Mouse (Mus musculus): ENCODE data around the gene Rac1. TPM values are rescaled to one million over a fixed set of nuclear protein-coding genes. Genes with fewer than 3 reads are reported as not detected.

Gene Rac1
- polyA plus RNA-seq, 1 experiment from 2014 or later, result 346 TPM

DNA sequence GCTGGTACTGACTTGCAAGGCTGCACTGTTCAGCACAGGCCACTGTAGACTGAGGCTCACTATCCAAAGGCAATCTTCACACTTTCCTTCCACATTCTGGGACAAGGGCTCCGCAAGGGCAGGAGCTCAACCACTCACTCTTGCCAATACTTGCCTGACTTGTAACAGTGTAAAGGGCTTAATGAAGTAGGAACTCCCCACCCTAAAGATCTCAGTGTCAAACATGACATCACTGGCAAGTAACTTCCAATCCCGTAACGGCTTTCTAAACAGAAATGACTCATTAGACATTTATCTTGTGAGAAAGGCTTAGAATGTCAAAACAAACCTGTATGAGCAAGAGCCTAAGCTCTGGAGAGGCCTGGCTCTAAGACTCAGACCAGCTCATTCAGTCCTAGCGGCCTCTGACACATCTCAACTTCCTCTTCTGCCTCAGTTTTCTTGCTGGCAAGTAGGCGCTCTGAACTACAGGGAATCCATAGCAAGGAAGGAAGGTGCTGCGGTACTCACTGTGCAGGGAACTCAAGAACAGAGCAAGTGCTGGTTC is 9.7 kb downstream of the Rac1 start:
- Histone ChIP-seq H3K27ac (no peak overlapping the region), H3K4me1 (no peaks in the 10 kb centered on the region), H3K27me3 (ENCODE audit: poor library complexity, severe bottlenecking) (no peaks in the 10 kb centered on the region), H3K4me3 (no peak overlapping the region), H3K9me3 (no peaks in the 10 kb centered on the region), H3K36me3 (replicated peaks) (peaks cover 58% of the 10 kb centered on the region)
- DNase-seq (ENCODE audit: extremely low spot score, low spot score), result no peak
- WGBS, result 89% methylated on average over 6 of the region's 6 CpGs

DNA sequence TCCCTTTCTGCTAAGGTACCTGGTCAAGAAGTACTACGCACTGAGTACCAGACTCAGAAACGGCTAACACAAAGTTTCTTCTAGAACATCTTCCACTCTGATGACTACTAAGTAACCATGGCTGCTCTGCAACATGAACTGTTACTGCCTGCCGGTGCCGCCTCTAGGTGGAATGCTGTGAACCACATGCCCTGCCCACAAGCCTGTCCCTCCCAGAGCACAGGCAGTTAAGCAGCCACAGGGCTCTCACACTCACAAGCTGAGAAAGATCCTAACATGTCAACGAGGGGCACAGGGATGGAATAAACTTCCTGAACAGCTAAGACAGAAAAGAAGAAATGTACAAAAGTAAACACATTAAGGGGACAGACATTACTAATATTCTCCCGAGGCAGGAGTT is 10.4 kb downstream of the Rac1 start:
- H3K27ac ChIP-seq, result no peak overlapping the region
- WGBS, result 90% methylated on average over 6 of the region's 6 CpGs
- DNase-seq (ENCODE audit: extremely low spot score, low spot score), result no peak
- no peak overlapping the region for H3K4me3 ChIP-seq
- peaks cover 65% of the 10 kb centered on the region for H3K36me3 ChIP-seq (replicated peaks)
- no peaks in the 10 kb centered on the region for H3K27me3 ChIP-seq (ENCODE audit: poor library complexity, severe bottlenecking)
- no peaks in the 10 kb centered on the region for H3K4me1 ChIP-seq
- no peaks in the 10 kb centered on the region for H3K9me3 ChIP-seq

DNA sequence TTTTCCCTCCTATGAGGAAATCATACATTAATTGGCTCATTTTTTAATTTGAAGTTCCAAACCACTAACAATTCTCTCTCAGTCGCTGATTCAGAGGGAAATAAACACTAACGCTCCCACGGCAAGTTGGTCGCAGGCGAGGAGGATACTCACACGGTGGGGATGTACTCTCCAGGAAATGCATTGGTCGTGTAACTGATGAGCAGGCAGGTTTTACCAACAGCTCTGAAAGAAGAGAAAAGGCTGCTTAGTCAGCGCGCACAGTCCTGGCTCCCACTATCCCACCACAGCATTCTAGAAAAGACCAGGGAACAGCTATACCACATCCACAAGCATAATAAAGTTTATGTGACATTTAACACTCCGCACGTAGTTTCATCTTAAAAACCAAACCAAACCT is 10.8 kb downstream of the Rac1 start:
- WGBS, result 90% methylated on average over 11 of the region's 11 CpGs
- H3K27ac ChIP-seq, result no peak overlapping the region
- no peak overlapping the region for H3K4me3 ChIP-seq
- DNase-seq (ENCODE audit: extremely low spot score, low spot score), result no peak
- H3K36me3 ChIP-seq (replicated peaks), result peaks cover 69% of the 10 kb centered on the region
- no peaks in the 10 kb centered on the region for H3K27me3 ChIP-seq (ENCODE audit: poor library complexity, severe bottlenecking)
- H3K9me3 ChIP-seq, result no peaks in the 10 kb centered on the region
- no peaks in the 10 kb centered on the region for H3K4me1 ChIP-seq

DNA sequence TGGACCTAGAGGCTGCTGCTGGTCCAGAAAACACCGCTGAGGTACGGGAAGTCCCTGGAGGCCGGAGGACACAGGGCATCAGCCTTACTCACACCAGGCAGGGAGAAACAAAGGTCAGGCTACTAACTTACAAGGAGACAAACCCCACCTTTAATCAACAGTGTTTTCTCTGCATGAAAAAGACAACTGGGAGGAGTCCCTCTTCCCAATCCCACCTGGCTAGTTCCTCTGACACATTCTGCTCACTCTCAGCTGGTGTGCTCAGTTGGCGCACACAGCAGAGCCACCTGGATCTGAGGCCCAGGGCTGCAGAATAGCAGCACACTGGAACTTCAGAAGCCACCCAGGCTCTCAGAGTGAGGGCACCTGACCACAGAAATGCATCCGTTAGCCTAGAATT is 13.0 kb downstream of the Rac1 start:
- Histone ChIP-seq H3K4me3 (no peak overlapping the region), H3K4me1 (no peaks in the 10 kb centered on the region), H3K36me3 (replicated peaks) (peaks cover 85% of the 10 kb centered on the region), H3K9me3 (no peaks in the 10 kb centered on the region), H3K27me3 (ENCODE audit: poor library complexity, severe bottlenecking) (no peaks in the 10 kb centered on the region), H3K27ac (no peak overlapping the region)
- DNase-seq (ENCODE audit: extremely low spot score, low spot score), result no peak
- WGBS, result 95% methylated on average over 5 of the region's 5 CpGs

DNA sequence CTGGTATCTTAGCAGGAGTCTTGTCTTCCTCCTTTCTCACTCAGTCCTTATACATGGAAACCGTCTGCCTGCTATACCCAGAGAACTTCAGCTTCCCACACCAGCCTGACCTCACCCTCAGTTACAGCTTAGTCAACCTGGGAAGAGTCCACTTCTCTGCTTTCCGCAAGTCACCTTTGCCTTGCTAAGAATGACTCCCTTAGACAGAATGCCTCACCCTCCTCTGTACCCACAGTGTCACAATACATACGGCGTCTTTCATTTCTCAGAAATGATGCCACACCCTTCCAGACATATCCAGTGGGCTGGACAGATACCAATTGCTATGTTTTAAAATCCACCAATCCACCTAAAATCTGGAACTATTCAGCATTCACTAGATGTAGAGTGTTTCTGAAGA is 15.5 kb downstream of the Rac1 start:
- Histone ChIP-seq H3K27ac (no peak overlapping the region), H3K27me3 (ENCODE audit: poor library complexity, severe bottlenecking) (no peaks in the 10 kb centered on the region), H3K36me3 (replicated peaks) (peaks cover 98% of the 10 kb centered on the region), H3K4me3 (no peak overlapping the region), H3K4me1 (peaks cover 19% of the 10 kb centered on the region), H3K9me3 (no peaks in the 10 kb centered on the region)
- no peak for DNase-seq (ENCODE audit: extremely low spot score, low spot score)
- 96% methylated on average over 4 of the region's 4 CpGs for WGBS

DNA sequence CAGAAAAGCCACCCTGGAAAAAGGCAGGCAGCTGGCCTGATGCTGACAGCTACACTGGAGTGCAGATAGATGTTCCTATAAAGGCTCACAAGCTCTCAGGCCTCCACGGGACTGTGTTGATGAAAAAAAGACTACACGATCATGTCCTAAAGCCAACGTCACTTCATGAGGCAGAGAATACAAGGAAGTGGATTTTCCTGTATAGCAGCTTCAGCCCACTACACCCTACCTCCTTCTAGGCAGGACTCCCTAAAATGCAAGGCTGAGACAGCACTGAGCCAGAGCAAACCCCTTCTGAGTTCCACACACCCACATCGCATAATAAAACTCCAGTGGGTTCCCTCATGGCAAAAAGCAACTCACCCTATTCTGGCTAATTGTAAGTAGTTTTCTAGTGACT is 16.3 kb downstream of the Rac1 start:
- Histone ChIP-seq H3K27ac (no peak overlapping the region), H3K36me3 (replicated peaks) (peaks cover 98% of the 10 kb centered on the region), H3K9me3 (no peaks in the 10 kb centered on the region), H3K27me3 (ENCODE audit: poor library complexity, severe bottlenecking) (no peaks in the 10 kb centered on the region), H3K4me3 (no peak overlapping the region), H3K4me1 (peaks cover 19% of the 10 kb centered on the region)
- no peak for DNase-seq (ENCODE audit: extremely low spot score, low spot score)
- WGBS, result 85% methylated on average over 4 of the region's 4 CpGs

DNA sequence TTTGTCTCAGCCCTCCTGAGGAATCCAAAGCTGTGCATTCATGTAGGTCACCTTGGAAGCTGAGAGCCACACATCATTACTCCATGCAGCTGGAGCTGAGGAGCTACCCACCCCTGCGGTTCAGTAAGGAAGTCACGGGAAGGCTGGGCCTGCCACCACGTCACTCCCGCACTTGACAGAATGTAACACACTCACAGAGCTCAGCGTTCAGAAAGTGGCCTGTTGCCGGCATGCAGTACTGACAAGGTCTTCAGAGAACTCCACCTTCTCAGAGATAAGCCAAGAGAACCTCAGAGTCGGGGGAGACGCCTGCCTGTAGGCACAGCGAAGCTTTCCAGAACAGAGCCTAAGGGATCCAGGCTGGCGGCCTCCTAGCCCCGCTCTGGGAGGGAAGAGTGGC is 18.1 kb downstream of the Rac1 start:
- Histone ChIP-seq H3K36me3 (replicated peaks) (peaks cover 97% of the 10 kb centered on the region), H3K27ac (no peak overlapping the region)

DNA sequence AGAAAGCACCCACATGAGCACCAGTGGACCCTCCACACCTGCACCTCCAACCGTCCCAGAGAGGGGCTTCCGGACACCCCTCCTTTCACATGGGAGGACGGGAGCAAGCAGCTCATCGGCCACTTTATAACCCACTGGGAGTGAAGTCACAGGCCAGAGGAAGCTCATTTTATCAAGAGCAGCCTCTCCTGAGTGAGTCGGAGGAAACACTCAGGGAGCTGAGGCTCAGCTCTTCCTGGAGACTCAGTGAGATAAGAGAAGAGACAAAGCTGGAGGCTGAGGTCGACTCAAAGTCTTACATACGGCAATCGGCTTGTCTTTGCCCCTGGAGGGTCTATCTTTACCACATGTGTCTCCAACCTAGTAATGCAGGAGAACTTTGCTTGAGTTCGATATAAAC is 18.5 kb downstream of the Rac1 start:
- H3K27me3 ChIP-seq (ENCODE audit: poor library complexity, severe bottlenecking), result no peaks in the 10 kb centered on the region
- no peak for DNase-seq (ENCODE audit: extremely low spot score, low spot score)
- H3K27ac ChIP-seq, result no peak overlapping the region
- H3K36me3 ChIP-seq (replicated peaks), result peaks cover 97% of the 10 kb centered on the region
- H3K9me3 ChIP-seq, result no peaks in the 10 kb centered on the region
- 85% methylated on average over 9 of the region's 9 CpGs for WGBS
- H3K4me3 ChIP-seq, result no peak overlapping the region
- peaks cover 19% of the 10 kb centered on the region for H3K4me1 ChIP-seq

More for the DNA sequence above, 18.1 kb downstream of the Rac1 start:
- no peaks in the 10 kb centered on the region for H3K9me3 ChIP-seq
- DNase-seq (ENCODE audit: extremely low spot score, low spot score), result no peak
- no peak overlapping the region for H3K4me3 ChIP-seq
- H3K27me3 ChIP-seq (ENCODE audit: poor library complexity, severe bottlenecking), result no peaks in the 10 kb centered on the region
- H3K4me1 ChIP-seq, result peaks cover 19% of the 10 kb centered on the region
- WGBS, result 90% methylated on average over 11 of the region's 11 CpGs

DNA sequence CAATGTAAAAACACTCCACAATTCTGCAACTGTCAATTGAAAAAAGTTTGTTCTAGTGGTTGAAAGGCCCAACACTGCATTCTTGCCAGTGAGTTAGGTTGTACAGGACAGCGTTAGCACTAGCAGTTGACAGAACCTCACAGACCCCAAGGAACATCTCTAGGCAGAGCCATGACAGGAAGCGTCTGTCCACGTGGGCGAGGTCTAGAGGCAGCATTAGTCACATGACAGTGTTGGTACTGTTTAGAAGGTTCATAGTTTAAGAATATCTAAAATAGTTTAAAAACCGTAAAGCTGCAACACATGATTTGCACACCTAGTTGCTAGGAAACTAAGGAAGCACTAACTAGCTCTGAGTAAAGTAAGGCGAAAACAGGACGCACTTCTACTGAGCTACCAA is 22.3 kb downstream of the Rac1 start:
- DNase-seq (ENCODE audit: extremely low spot score, low spot score), result no peak
- Histone ChIP-seq H3K4me1 (peaks cover 19% of the 10 kb centered on the region), H3K27me3 (ENCODE audit: poor library complexity, severe bottlenecking) (no peaks in the 10 kb centered on the region), H3K36me3 (replicated peaks) (peaks cover 95% of the 10 kb centered on the region), H3K9me3 (no peaks in the 10 kb centered on the region), H3K27ac (no peak overlapping the region), H3K4me3 (no peak overlapping the region)
- WGBS, result 90% methylated on average over 7 of the region's 7 CpGs

DNA sequence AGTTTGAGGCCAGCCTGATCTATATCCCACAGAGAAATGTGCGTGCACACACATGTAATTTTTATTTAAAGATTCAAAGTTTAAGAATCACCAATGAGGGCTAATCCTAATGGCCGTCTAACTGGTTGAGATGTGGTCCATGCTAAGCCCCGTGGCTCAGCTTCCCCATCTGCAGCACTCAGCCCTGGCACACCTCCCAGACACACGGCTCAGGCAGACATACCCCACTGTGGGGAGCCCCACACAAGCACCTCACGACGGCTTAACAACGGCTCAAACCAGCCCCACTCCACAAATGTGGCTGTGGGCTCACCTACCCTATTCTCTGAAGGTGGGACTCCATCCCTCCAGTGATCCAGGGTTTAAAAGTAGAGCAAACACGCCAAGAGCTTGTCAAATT is 22.8 kb downstream of the Rac1 start:
- H3K36me3 ChIP-seq (replicated peaks), result peaks cover 96% of the 10 kb centered on the region
- 96% methylated on average over 8 of the region's 8 CpGs for WGBS

DNA sequence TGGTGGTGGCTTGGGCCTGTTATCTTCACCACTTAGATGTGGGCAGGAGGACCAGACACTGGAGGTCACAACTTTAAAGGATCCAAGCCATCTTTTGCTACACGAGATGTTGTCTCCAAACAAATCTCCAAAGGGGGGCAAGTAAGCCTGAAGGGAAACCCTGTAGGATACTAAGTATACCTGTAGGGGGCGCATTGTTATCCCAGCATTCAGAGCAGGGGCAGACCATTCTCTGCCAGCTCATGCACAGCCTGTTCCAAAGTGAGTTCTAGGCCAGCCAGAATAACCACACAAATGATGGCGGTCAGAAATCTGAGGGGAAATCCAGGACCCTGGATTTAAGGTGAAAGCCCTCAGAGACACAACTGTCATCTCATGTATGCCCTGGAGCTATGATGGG is 23.4 kb downstream of the Rac1 start:
- DNase-seq (ENCODE audit: extremely low spot score, low spot score), result no peak
- WGBS, result 67% methylated on average over 3 of the region's 3 CpGs
- Histone ChIP-seq H3K4me1 (peaks cover 15% of the 10 kb centered on the region), H3K27me3 (ENCODE audit: poor library complexity, severe bottlenecking) (no peaks in the 10 kb centered on the region), H3K36me3 (replicated peaks) (peaks cover 97% of the 10 kb centered on the region), H3K27ac (no peak overlapping the region), H3K9me3 (no peaks in the 10 kb centered on the region), H3K4me3 (no peak overlapping the region)

More for the DNA sequence above, 22.8 kb downstream of the Rac1 start:
- Histone ChIP-seq H3K4me3 (no peak overlapping the region), H3K4me1 (peaks cover 19% of the 10 kb centered on the region), H3K9me3 (no peaks in the 10 kb centered on the region), H3K27ac (no peak overlapping the region), H3K27me3 (ENCODE audit: poor library complexity, severe bottlenecking) (no peaks in the 10 kb centered on the region)
- DNase-seq (ENCODE audit: extremely low spot score, low spot score), result no peak

DNA sequence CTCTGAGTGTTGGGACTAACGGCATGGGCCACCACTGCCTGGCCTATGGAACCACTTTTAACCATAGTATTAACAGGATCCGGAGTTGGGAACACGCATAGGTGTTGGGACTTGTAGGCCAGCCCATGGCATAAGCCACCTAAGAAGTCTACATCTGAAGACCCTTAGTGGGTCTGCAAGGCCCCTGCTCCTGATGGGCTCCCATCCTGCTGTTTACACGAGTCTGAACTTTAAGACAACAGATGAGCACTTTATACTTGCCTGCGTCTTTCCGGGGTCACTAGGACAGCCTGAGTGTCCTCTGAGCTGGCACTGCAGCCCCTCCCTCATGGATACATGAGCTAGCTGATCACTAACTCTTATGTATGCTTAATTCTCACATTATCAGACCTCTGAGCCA is 24.1 kb downstream of the Rac1 start:
- Histone ChIP-seq H3K27me3 (ENCODE audit: poor library complexity, severe bottlenecking) (no peaks in the 10 kb centered on the region), H3K4me1 (peaks cover 10% of the 10 kb centered on the region), H3K9me3 (no peaks in the 10 kb centered on the region), H3K27ac (no peak overlapping the region), H3K36me3 (replicated peaks) (peaks cover 97% of the 10 kb centered on the region), H3K4me3 (no peak overlapping the region)
- WGBS, result 92% methylated on average over 6 of the region's 6 CpGs
- DNase-seq (ENCODE audit: extremely low spot score, low spot score), result no peak

DNA sequence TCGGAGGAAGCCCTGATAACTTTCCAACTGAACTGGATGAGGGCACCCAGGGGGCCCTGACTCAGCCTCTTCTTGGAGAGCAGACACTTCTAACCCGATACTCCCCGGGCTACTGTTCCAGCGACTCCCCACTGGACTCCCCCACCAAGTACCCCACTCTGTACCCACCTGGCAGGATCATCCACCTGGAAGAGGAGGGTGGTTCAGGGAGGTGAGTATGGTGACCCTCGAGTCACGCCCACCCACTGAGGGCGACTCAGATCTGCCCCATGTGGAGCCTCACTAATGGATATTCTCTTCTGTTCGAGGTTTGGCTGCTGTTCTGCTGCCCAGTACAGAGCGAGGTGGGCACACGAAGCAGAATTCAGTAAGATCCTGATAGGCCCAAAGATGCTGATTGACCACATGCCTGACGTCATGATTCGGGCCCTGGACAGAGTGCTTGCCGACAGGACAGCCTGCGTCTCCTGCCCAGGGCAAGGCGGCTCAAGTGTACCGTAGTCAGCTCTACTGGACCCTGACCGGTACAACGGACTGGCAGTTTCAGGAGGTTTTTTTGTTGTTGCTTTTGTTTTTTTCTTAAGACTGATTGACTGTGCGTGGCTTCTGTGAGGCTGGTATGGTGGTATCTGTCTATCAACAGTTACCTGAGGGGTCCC is 24.8 kb downstream of the Rac1 start:
- Histone ChIP-seq H3K27ac (no peak overlapping the region), H3K9me3 (no peaks in the 10 kb centered on the region), H3K27me3 (ENCODE audit: poor library complexity, severe bottlenecking) (no peaks in the 10 kb centered on the region), H3K4me3 (no peak overlapping the region), H3K4me1 (peaks cover 3% of the 10 kb centered on the region), H3K36me3 (replicated peaks) (peaks cover 94% of the 10 kb centered on the region)
- 89% methylated on average over 19 of the region's 19 CpGs for WGBS
- no peak for DNase-seq (ENCODE audit: extremely low spot score, low spot score)

DNA sequence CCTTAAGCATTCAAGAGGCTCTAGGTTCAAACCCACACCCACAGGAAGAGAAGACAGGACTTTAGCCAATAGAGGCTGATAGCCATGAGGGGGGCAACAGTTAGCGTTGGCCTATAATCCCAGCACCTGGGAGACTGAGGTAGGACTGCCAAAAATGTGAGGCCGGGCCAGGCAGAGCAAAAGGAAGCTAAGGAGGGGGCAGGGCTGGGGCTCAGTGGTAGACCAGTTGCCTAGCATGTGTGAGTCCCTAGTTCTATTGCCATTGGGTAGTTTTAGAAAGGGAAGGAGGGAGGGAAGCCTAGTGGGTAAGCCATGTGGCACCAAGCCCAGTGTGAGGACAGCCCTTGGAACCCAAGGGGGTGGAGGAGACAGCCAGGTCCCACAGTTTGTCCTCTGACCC is 26.2 kb downstream of the Rac1 start:
- no peak for DNase-seq (ENCODE audit: extremely low spot score, low spot score)
- H3K9me3 ChIP-seq, result no peaks in the 10 kb centered on the region
- H3K27ac ChIP-seq, result no peak overlapping the region
- 90% methylated on average over 2 of the region's 2 CpGs for WGBS
- H3K36me3 ChIP-seq (replicated peaks), result peaks cover 93% of the 10 kb centered on the region
- H3K4me1 ChIP-seq, result no peaks in the 10 kb centered on the region
- no peak overlapping the region for H3K4me3 ChIP-seq
- no peaks in the 10 kb centered on the region for H3K27me3 ChIP-seq (ENCODE audit: poor library complexity, severe bottlenecking)

Measured in forebrain, embryonic 10.5 days (tissue).